Mouse (Mus musculus): Measurements from ENCODE around the gene Ube2d1. TPM values are rescaled to one million over a fixed set of nuclear protein-coding genes. Genes with fewer than 3 reads are reported as not detected.

Ube2d1 gene
- total and polyA plus RNA-seq, 3 experiments: 1.0 to 7.7 (median 3.8) TPM

DNA sequence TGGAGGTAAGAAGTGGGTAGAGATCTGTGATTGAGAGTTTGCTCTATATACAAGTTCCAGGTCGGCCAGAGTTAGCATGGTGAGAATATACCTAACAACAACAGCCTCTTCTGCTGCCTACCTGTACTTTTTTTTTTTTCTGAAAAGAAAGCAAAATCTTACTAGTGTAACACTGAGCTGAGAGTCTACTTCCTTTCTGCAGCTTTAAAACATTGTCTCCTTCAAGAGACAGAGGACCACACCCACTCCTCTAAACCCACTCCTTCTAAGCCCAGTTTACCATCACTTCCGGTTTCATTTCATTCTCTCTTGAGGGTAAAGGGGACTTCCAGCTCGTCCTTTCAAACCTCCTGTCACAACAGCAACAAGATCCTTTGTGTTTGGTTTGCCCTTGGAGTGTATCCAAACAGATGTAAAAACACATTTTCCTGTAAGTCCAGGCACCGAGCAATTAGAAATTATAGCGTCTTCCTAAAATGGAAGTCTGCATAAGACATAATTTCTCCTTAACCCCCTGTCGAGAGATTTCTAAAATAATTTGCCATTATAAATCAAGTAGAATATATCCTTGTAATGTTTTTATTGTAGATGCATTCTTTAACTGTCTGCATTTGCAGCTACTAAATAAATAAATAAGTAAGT lies 45.5 kb downstream of the Ube2d1 start:
- DNase-seq (ENCODE audit: extremely low read depth): peak; percentile 92
- peak; percentile 90 for TF ChIP-seq IRF4 (IDR thresholded peaks at IDR 0.05; ENCODE audit: low read depth, low read length)
- TF ChIP-seq MAX (IDR thresholded peaks at IDR 0.05; ENCODE audit: low read length): 0 out of 2 replicates have a peak, but pooled peaks have one; percentile 39
- TF ChIP-seq BHLHE40 (IDR thresholded peaks at IDR 0.05; ENCODE audit: low read depth, low read length): no peak
- TF ChIP-seq RAD21 (IDR thresholded peaks at IDR 0.05; ENCODE audit: low read depth, low read length): no peak
- TF ChIP-seq HCFC1 (IDR thresholded peaks at IDR 0.05; ENCODE audit: low read depth, low read length): peak; percentile 45; the same call in 1 of the 2 replicates
- TF ChIP-seq TBP (conservative IDR thresholded peaks at IDR 0.05; ENCODE audit: low read depth, low read length): peak; percentile 92
- no peak for TF ChIP-seq JUN (IDR thresholded peaks at IDR 0.05; ENCODE audit: insufficient read depth, low read depth, low read length)
- TF ChIP-seq MAFK (IDR thresholded peaks at IDR 0.05; ENCODE audit: insufficient replicate concordance, low read length): no peak
- TF ChIP-seq NELFE (IDR thresholded peaks at IDR 0.05; ENCODE audit: low read depth, low read length): no peak; the same call in 1 of the 2 replicates
- TF ChIP-seq ZNF384 (IDR thresholded peaks at IDR 0.05; ENCODE audit: low read depth, low read length): peak; percentile 81
- no peak for TF ChIP-seq POLR2AphosphoS2 (IDR thresholded peaks at IDR 0.05; ENCODE audit: low read depth, low read length)
- peak; percentile 45; the same call in 1 of the 2 replicates for TF ChIP-seq E2F4 (IDR thresholded peaks at IDR 0.05; ENCODE audit: insufficient replicate concordance, low read depth, low read length)
- peak; percentile 73 for TF ChIP-seq EP300 (IDR thresholded peaks at IDR 0.05; ENCODE audit: low read length)
- no peak for TF ChIP-seq NRF1 (IDR thresholded peaks at IDR 0.05; ENCODE audit: low read depth, low read length)
- no peak for TF ChIP-seq ZMIZ1 (IDR thresholded peaks at IDR 0.05; ENCODE audit: low read depth, low read length)
- peak; percentile 67; the same call in 1 of the 2 replicates for TF ChIP-seq MXI1 (IDR thresholded peaks at IDR 0.05; ENCODE audit: low read depth, low read length)
- TF ChIP-seq RCOR1 (conservative IDR thresholded peaks at IDR 0.05; ENCODE audit: low read depth, low read length): no peak
- no peak for TF ChIP-seq GABPA (IDR thresholded peaks at IDR 0.05; ENCODE audit: insufficient replicate concordance, low read depth, low read length)
- TF ChIP-seq UBTF (IDR thresholded peaks at IDR 0.05; ENCODE audit: low read depth, low read length): no peak
- TF ChIP-seq SMC3 (IDR thresholded peaks at IDR 0.05; ENCODE audit: low read depth, low read length): no peak
- peak; percentile 43; the same call in 1 of the 2 replicates for TF ChIP-seq MYC (IDR thresholded peaks at IDR 0.05; ENCODE audit: low read depth, low read length)
- no peak for TF ChIP-seq JUND (conservative IDR thresholded peaks at IDR 0.05; ENCODE audit: low read depth, low read length)
- TF ChIP-seq PAX5 (IDR thresholded peaks at IDR 0.05; ENCODE audit: low read length): no peak
- TF ChIP-seq CHD2 (IDR thresholded peaks at IDR 0.05; ENCODE audit: low read length): no peak
- no peak for TF ChIP-seq CHD1 (IDR thresholded peaks at IDR 0.05; ENCODE audit: low read depth, low read length)
- peak; percentile 41; the same call in 1 of the 2 replicates for TF ChIP-seq POLR2A (IDR thresholded peaks at IDR 0.05; ENCODE audit: low read depth, low read length)
- TF ChIP-seq KAT2A (IDR thresholded peaks at IDR 0.05; ENCODE audit: insufficient replicate concordance, low read length): 0 out of 2 replicates have a peak, but pooled peaks have one; percentile 39
- TF ChIP-seq MAZ (IDR thresholded peaks at IDR 0.05; ENCODE audit: low read depth, low read length): peak; percentile 69; the same call in 1 of the 2 replicates
- 0 out of 2 replicates have a peak, but pooled peaks have one; percentile 34 for TF ChIP-seq MEF2A (IDR thresholded peaks at IDR 0.05; ENCODE audit: borderline replicate concordance, low read depth, low read length)
- peak; percentile 74; the same call in 1 of the 2 replicates for TF ChIP-seq TCF12 (IDR thresholded peaks at IDR 0.05; ENCODE audit: low read depth, low read length)
- no peak for TF ChIP-seq ZC3H11A (IDR thresholded peaks at IDR 0.05; ENCODE audit: low read depth, low read length)
- TF ChIP-seq CTCF (conservative IDR thresholded peaks at IDR 0.05 in 1 of 2, IDR thresholded peaks at IDR 0.05 in 1 of 2; ENCODE audit: low read depth in 2 of 2, low read length in 2 of 2): no peak
- TF ChIP-seq SIN3A (IDR thresholded peaks at IDR 0.05; ENCODE audit: low read length): peak; percentile 87
- peak; percentile 66 for TF ChIP-seq ETS1 (conservative IDR thresholded peaks at IDR 0.05; ENCODE audit: low read depth, low read length)
- TF ChIP-seq USF1 (IDR thresholded peaks at IDR 0.05; ENCODE audit: low read depth, low read length): no peak
- TF ChIP-seq ZKSCAN1 (IDR thresholded peaks at IDR 0.05; ENCODE audit: borderline replicate concordance, low read depth, low read length): no peak
- peak; percentile 90 for TF ChIP-seq ELF1 (IDR thresholded peaks at IDR 0.05; ENCODE audit: low read depth, low read length)
- TF ChIP-seq USF2 (conservative IDR thresholded peaks at IDR 0.05; ENCODE audit: low read depth, low read length): no peak; the same call in 1 of the 2 replicates
- peaks cover 7 to 38% of the 10 kb centered on the region in 2 experiments for H3K4me1 ChIP-seq (ENCODE audit: control insufficient read depth in 1 of 2, insufficient read depth in 2 of 2)
- H3K27me3 ChIP-seq (replicated peaks): no peaks in the 10 kb centered on the region
- peak overlapping the region; percentile 65; the same call in 1 of the 2 replicates for H3K27ac ChIP-seq (ENCODE audit: insufficient read depth, low read depth)
- peak overlapping the region; percentile 27 for H3K9ac ChIP-seq (ENCODE audit: insufficient read depth, low read depth)
- H3K4me3 ChIP-seq (replicated peaks in 1 of 3; ENCODE audit: low read depth in 2 of 3, low read length in 2 of 3, poor library complexity in 1 of 3): no peak overlapping the region
- dilution Hi-C loops (cut with MboI; ENCODE audit: extremely low pct_ligation_motif_present, extremely low pct_unique_long_range_greater_than_20kb, low sequenced_read_pairs): no loop called here
- peaks cover 8 to 14% of the 10 kb centered on the region in 2 experiments for H3K36me3 ChIP-seq (replicated peaks in 1 of 2; ENCODE audit: control insufficient read depth in 1 of 2, insufficient read depth in 1 of 2, low read length in 1 of 2)
- peak overlapping the region; percentile 79 for H3K4me2 ChIP-seq (ENCODE audit: insufficient read depth, low read depth, poor library complexity, severe bottlenecking)
- H3K9me3 ChIP-seq (replicated peaks; ENCODE audit: low read length): no peaks in the 10 kb centered on the region
- peaks cover 26% of the 10 kb centered on the region for H3K79me2 ChIP-seq (replicated peaks; ENCODE audit: control insufficient read depth, extremely low read depth, insufficient read depth, poor library complexity, severe bottlenecking)
- in situ Hi-C loops (cut with MboI; ENCODE audit: low pct_ligation_motif_present, low pct_unique_long_range_greater_than_20kb, low sequenced_read_pairs): loop anchor here (10.0 kb wide), 1 partner anchor 55 kb away; no protein-coding TSS in a partner anchor
